Mouse (Mus musculus): ENCODE measurements around the gene Gm8369. TPM values are rescaled to one million over a fixed set of nuclear protein-coding genes. Genes with fewer than 3 reads are reported as not detected.
"Not testable (repeated sequence)": the region's sequence is repeated elsewhere in the genome, so short reads cannot be mapped to it uniquely, and the experiment has no call there.

Gene Gm8369
- 5.2 and 6.3 TPM in 2 replicates for polyA plus RNA-seq (2012; rRNA removed)

DNA sequence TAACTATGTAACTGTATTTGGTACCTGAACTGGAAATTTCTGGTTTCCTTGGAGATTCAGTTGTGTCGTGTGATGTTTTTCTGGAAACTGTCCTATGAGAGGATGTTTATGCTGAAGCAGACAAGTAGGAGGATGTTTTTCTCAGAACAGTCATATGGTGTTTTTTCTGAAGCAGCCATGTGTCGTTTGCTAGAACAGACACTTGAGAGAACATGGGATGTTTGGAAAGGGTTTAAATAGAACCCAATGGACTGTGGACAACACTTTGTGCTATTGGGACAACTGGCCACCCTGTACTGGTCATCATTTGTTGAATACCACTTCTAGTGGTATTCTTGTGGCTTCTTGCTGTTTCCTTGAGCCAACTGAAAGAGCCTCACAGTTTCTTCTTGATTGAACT, at the start of gene Gm8369:
Gene Gm8369 (plus strand): TSS at position 193 of the 400 bp plus-strand sequence.
- H3K27me3 ChIP-seq (ENCODE audit: control insufficient read depth, insufficient read depth, low read length) = no peaks in the 10 kb centered on the region
- H3K4me3 ChIP-seq (ENCODE audit: control insufficient read depth, insufficient read depth, low read length) = no peak within 1 kb of the TSS
- H3K27ac ChIP-seq (ENCODE audit: control insufficient read depth, insufficient read depth, low read length) = peak within 1 kb of the TSS; percentile 76
- TF ChIP-seq CTCF (IDR thresholded peaks at IDR 0.05; ENCODE audit: borderline replicate concordance, control insufficient read depth, extremely low read depth, insufficient read depth, low read length, poor library complexity) (no peak), POLR2A (IDR thresholded peaks at IDR 0.05; ENCODE audit: control insufficient read depth, extremely low read depth, insufficient read depth, low read length, poor library complexity) (no peak)
- no peak for DNase-seq
- peaks cover 2% of the 10 kb centered on the region for H3K4me1 ChIP-seq (replicated peaks; ENCODE audit: control insufficient read depth, insufficient read depth, low read length)
- 73% methylated on average over 2 of the region's 2 CpGs for WGBS
- no peaks in the 10 kb centered on the region for H3K36me3 ChIP-seq (ENCODE audit: control insufficient read depth, insufficient read depth, low read length)

DNA sequence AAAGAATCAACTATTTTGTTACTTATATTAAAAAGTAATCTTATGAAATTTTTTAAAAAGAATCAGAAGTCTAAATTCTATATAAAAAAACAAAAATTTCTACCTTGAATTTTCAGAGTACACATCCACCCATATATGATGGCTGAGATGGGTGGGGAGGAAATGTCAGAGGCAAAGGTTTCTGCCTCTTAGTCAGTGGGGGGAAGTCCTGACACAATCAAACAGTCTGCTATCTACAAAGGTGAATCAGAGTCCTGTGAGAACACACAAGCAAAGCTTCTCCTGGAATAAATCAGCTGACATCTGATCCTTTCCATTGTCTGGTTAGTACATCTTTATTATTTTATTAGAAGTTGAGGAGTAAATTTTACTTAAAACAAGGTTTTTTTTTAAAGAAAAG, 42.4 kb upstream of the Gm8369 start, which contains the start of gene Ms4a4b:
Gene Ms4a4b (plus strand): TSS at position 216 of the 400 bp plus-strand sequence.
- H3K4me3 ChIP-seq (ENCODE audit: control insufficient read depth, insufficient read depth, low read length) = peak within 1 kb of the TSS; percentile 32
- no peaks in the 10 kb centered on the region for H3K36me3 ChIP-seq (ENCODE audit: control insufficient read depth, insufficient read depth, low read length)
- peaks cover 17% of the 10 kb centered on the region for H3K4me1 ChIP-seq (replicated peaks; ENCODE audit: control insufficient read depth, insufficient read depth, low read length)
- no peak for TF ChIP-seq CTCF (IDR thresholded peaks at IDR 0.05; ENCODE audit: borderline replicate concordance, control insufficient read depth, extremely low read depth, insufficient read depth, low read length, poor library complexity)
- no peak for DNase-seq
- H3K27ac ChIP-seq (ENCODE audit: control insufficient read depth, insufficient read depth, low read length) = peak within 1 kb of the TSS; percentile 71
- H3K27me3 ChIP-seq (ENCODE audit: control insufficient read depth, insufficient read depth, low read length) = no peaks in the 10 kb centered on the region

DNA sequence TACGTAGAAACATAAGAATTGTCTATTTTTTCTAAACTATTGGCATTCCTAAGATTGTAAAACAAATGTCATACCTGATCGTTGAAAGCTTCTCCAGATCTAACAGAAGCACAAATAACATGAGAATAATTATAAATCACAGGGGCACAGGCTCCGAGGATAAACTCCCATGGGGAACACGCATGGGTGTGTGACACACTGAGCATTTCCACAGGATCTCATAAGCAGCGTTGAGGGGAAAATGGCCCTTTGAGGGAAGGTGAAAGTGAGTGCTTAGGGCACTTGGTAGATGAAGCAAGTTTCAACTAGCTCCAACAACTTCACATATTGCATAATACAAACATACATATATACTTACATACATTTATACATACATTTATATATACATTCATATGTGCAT, 41.8 kb upstream of the Gm8369 start:
- Histone ChIP-seq H3K27ac (ENCODE audit: control insufficient read depth, insufficient read depth, low read length) (peak overlapping the region; percentile 71), H3K4me1 (replicated peaks; ENCODE audit: control insufficient read depth, insufficient read depth, low read length) (peaks cover 17% of the 10 kb centered on the region), H3K36me3 (ENCODE audit: control insufficient read depth, insufficient read depth, low read length) (no peaks in the 10 kb centered on the region), H3K27me3 (ENCODE audit: control insufficient read depth, insufficient read depth, low read length) (no peaks in the 10 kb centered on the region), H3K4me3 (ENCODE audit: control insufficient read depth, insufficient read depth, low read length) (peak overlapping the region; percentile 32)
- DNase-seq = no peak
- no peak for TF ChIP-seq CTCF (IDR thresholded peaks at IDR 0.05; ENCODE audit: borderline replicate concordance, control insufficient read depth, extremely low read depth, insufficient read depth, low read length, poor library complexity)
- TF ChIP-seq POLR2A (IDR thresholded peaks at IDR 0.05; ENCODE audit: control insufficient read depth, extremely low read depth, insufficient read depth, low read length, poor library complexity) = no peak
- WGBS = 91% methylated on average over 5 of the region's 5 CpGs

DNA sequence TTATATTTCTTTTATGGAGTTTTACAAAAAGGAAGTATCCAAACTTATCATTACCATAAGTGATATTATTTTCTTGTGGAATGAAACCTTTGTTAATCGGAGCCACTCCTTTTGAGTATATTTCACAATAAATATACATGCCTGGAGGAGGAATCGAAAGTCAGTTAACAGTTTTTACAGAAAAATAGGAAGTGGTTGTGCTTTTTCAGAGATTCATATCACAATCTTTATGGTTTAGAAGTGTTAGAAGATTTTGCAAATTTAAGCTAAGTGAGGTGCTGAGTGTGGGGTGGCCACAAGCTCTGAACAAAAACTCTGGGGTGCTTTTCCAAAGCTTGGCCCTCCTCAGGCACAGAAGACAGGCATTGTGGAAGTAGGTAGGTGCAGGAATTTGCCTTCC, 38.5 kb upstream of the Gm8369 start:
- no peak for TF ChIP-seq POLR2A (IDR thresholded peaks at IDR 0.05; ENCODE audit: control insufficient read depth, extremely low read depth, insufficient read depth, low read length, poor library complexity)
- no peak for TF ChIP-seq CTCF (IDR thresholded peaks at IDR 0.05; ENCODE audit: borderline replicate concordance, control insufficient read depth, extremely low read depth, insufficient read depth, low read length, poor library complexity)
- Histone ChIP-seq H3K27me3 (ENCODE audit: control insufficient read depth, insufficient read depth, low read length) (no peaks in the 10 kb centered on the region), H3K4me1 (replicated peaks; ENCODE audit: control insufficient read depth, insufficient read depth, low read length) (peaks cover 6% of the 10 kb centered on the region), H3K27ac (ENCODE audit: control insufficient read depth, insufficient read depth, low read length) (peak overlapping the region; percentile 81), H3K4me3 (ENCODE audit: control insufficient read depth, insufficient read depth, low read length) (peak overlapping the region; percentile 23), H3K36me3 (ENCODE audit: control insufficient read depth, insufficient read depth, low read length) (no peaks in the 10 kb centered on the region)
- 2% methylated on average over 2 of the region's 2 CpGs for WGBS
- no peak for DNase-seq

DNA sequence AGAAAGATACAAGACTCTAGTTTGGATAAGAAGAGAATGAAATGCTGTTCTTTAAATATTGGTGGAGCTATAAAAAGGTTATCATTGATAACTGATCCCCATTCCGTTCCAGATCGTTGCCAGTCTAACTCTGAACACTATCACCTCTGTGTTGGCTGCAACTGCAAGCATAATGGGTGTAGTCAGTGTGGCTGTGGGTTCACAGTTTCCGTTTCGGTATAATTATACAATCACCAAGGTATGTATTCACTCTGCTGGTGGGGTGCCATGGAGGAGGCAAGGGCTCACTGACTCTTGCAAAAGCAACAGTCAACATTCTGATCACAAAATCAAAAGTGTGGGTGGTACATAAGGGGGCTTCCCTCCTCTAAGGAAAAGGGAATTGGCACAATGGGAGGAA, 26.7 kb upstream of the Gm8369 start:
- not testable (repeated sequence) for H3K27ac ChIP-seq (ENCODE audit: control insufficient read depth, insufficient read depth, low read length); H3K27me3 ChIP-seq (ENCODE audit: control insufficient read depth, insufficient read depth, low read length); H3K36me3 ChIP-seq (ENCODE audit: control insufficient read depth, insufficient read depth, low read length); H3K4me3 ChIP-seq (ENCODE audit: control insufficient read depth, insufficient read depth, low read length); DNase-seq; H3K4me1 ChIP-seq (replicated peaks; ENCODE audit: control insufficient read depth, insufficient read depth, low read length)
- WGBS = 71% methylated on average over 4 of the region's 4 CpGs

DNA sequence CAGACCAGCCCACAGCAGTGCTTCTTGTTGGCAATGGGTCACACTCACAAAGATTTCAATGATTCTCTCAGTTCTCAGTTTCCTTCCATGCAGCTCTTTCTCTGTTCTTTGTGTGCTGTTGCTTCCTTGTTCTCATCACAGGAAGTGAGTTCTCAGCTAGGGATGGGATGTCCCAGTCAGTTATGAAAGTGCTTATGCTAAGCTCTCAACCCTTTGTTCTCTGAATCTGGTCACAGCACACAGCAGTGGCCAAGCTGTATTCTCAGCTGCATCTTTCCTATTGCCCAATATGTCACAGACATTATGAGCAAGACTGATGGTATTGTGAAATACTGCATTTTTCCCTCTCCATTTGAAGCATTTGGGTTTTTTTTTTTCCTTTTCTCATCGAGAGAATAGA, 20.9 kb upstream of the Gm8369 start:
- not testable (repeated sequence) for H3K36me3 ChIP-seq (ENCODE audit: control insufficient read depth, insufficient read depth, low read length); H3K4me3 ChIP-seq (ENCODE audit: control insufficient read depth, insufficient read depth, low read length); DNase-seq; H3K27ac ChIP-seq (ENCODE audit: control insufficient read depth, insufficient read depth, low read length); H3K27me3 ChIP-seq (ENCODE audit: control insufficient read depth, insufficient read depth, low read length); H3K4me1 ChIP-seq (replicated peaks; ENCODE audit: control insufficient read depth, insufficient read depth, low read length)
- WGBS = 9% methylated on average over 1 of the region's 1 CpGs

DNA sequence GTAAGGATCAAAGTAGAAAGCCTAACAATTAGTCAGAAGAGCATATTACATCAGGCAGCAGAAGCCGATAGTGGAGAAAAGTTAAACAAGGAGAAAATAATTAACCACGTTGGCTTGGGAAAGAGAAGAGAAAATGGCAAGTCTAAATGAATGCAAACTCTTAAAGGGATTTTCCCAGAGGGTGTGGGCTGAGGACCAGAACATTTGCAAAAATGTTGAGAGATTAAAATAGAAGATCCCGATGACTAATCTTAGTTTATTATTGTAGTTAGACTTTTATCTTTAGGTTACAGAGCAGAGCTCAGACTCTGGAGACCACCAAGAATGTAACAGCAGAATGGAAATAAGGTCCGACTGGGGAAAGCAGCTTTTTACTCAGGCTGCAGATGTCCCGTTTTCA, 19.3 kb upstream of the Gm8369 start:
- no peak for TF ChIP-seq POLR2A (IDR thresholded peaks at IDR 0.05; ENCODE audit: control insufficient read depth, extremely low read depth, insufficient read depth, low read length, poor library complexity)
- TF ChIP-seq CTCF (IDR thresholded peaks at IDR 0.05; ENCODE audit: borderline replicate concordance, control insufficient read depth, extremely low read depth, insufficient read depth, low read length, poor library complexity) = no peak
- no peak overlapping the region for H3K4me3 ChIP-seq (ENCODE audit: control insufficient read depth, insufficient read depth, low read length)
- no peak for DNase-seq
- H3K4me1 ChIP-seq (replicated peaks; ENCODE audit: control insufficient read depth, insufficient read depth, low read length) = peaks cover 3% of the 10 kb centered on the region; the same call in 1 of the 2 replicates
- H3K27me3 ChIP-seq (ENCODE audit: control insufficient read depth, insufficient read depth, low read length) = no peaks in the 10 kb centered on the region
- 90% methylated on average over 5 of the region's 5 CpGs for WGBS
- H3K27ac ChIP-seq (ENCODE audit: control insufficient read depth, insufficient read depth, low read length) = no peak overlapping the region
- H3K36me3 ChIP-seq (ENCODE audit: control insufficient read depth, insufficient read depth, low read length) = peaks cover 5% of the 10 kb centered on the region; the same call in 1 of the 2 replicates

DNA sequence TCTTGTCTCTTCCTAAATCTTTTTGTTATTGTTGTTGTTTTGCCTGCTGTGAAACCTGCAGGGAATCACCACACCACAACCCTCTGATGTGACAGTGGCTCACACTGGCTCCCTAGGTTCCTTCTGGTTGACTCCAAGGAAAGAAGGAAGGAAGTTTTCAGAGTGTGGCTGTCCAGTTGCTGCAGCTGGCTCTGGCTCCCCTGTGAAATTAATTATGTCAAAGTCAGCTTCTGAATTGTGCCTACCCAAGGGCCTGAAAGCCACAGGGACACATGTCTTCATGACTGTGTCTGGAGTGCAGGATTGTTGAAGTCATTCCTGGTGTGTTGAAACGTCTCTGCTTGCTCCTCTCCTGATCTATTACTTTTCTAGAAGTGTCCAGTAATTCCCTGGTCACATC, 17.4 kb upstream of the Gm8369 start:
- not testable (repeated sequence) for H3K27ac ChIP-seq (ENCODE audit: control insufficient read depth, insufficient read depth, low read length); H3K4me1 ChIP-seq (replicated peaks; ENCODE audit: control insufficient read depth, insufficient read depth, low read length); H3K27me3 ChIP-seq (ENCODE audit: control insufficient read depth, insufficient read depth, low read length); H3K36me3 ChIP-seq (ENCODE audit: control insufficient read depth, insufficient read depth, low read length); DNase-seq; H3K4me3 ChIP-seq (ENCODE audit: control insufficient read depth, insufficient read depth, low read length)
- WGBS = 70% methylated on average over 1 of the region's 1 CpGs

DNA sequence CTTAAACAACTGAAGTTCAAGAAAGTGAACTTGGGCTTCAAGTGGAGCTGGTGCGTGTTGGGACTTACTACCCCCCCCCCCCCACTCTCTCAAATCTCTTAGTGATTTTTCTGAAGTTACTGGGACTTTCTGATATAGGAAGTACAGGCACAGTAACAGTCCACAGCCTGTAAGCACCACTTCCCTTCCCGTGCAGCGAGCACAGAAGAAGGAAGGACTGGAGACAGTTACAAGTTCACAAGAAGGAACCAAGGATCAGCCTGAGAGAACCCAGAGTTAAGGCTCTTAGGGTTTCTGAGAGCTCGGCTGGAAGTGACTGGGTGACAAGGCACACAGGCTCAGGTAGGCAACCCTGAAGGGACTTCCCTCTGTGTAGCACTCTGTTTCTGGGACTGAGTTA, 16.5 kb upstream of the Gm8369 start, which contains the start of gene Ms4a6c:
Gene Ms4a6c (plus strand): TSS at position 152 of the 400 bp plus-strand sequence.
- DNase-seq; H3K4me3 ChIP-seq (ENCODE audit: control insufficient read depth, insufficient read depth, low read length); H3K4me1 ChIP-seq (replicated peaks; ENCODE audit: control insufficient read depth, insufficient read depth, low read length); H3K36me3 ChIP-seq (ENCODE audit: control insufficient read depth, insufficient read depth, low read length); H3K27ac ChIP-seq (ENCODE audit: control insufficient read depth, insufficient read depth, low read length); H3K27me3 ChIP-seq (ENCODE audit: control insufficient read depth, insufficient read depth, low read length): not testable (repeated sequence)
- WGBS = 17% methylated on average over 4 of the region's 4 CpGs
